Mouse (Mus musculus): ENCODE data around the gene Gpcpd1. TPM values are rescaled to one million over a fixed set of nuclear protein-coding genes. Genes with fewer than 3 reads are reported as not detected.
A peak's percentile ranks its signal among the peaks of the same experiment; 100 is the strongest.

Gene Gpcpd1
- total RNA-seq, 2 experiments from 2014 or later, result 47.9 to 59.3 TPM

- no peak for DNase-seq (ENCODE audit: low spot score in 2 of 2)
These were observed 69.3 kb downstream of the Gpcpd1 start for GRCm38 (mm10) chr2:132518021-132518901.

- no peak for DNase-seq (ENCODE audit: low spot score in 2 of 2)
These were observed 70.2 kb downstream of the Gpcpd1 start for GRCm38 (mm10) chr2:132517194-132517836.

GRCm38 (mm10) chr2:132516130-132517030, 71.1 kb downstream of the Gpcpd1 start:
- peak; percentile 46 to 72 for DNase-seq (ENCODE audit: low spot score in 2 of 2)

DNA sequence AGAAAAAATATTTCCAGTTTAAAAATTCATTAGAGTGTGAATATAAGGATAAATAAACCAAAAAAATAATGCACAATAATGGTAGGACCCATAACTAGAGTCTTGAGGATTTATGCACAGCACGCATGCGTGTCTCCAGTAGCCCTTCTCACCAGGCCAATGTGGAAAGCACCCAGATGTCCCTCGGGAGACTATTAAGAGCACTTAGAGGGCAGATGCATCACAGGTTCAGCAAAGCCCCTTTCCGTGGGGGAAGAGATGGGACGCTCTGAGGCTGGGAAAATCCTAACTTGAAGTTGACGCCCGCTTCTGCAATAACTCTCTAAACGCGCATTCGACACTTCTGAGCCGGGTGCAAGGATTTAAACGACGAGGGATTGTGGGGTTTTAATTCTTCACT, 71.9 kb downstream of the Gpcpd1 start:
- no peak for DNase-seq (ENCODE audit: low spot score in 2 of 2)

GRCm38 (mm10) chr2:132515076-132515475, 72.5 kb downstream of the Gpcpd1 start:
- no peak for DNase-seq (ENCODE audit: low spot score in 2 of 2)

- DNase-seq (ENCODE audit: low spot score in 2 of 2), result peak in 1 of 2 experiments; percentile 29
These were observed 73.2 kb downstream of the Gpcpd1 start for GRCm38 (mm10) chr2:132514353-132514752.

GRCm38 (mm10) chr2:132513371-132514181, 74.0 kb downstream of the Gpcpd1 start:
- DNase-seq (ENCODE audit: low spot score in 2 of 2), result no peak

- DNase-seq (ENCODE audit: low spot score in 2 of 2), result no peak
These were observed 74.6 kb downstream of the Gpcpd1 start for GRCm38 (mm10) chr2:132512977-132513351.

GRCm38 (mm10) chr2:132512051-132512976, 75.2 kb downstream of the Gpcpd1 start:
- no peak for DNase-seq (ENCODE audit: low spot score in 2 of 2)

- no peak for DNase-seq (ENCODE audit: low spot score in 2 of 2)
These were observed 76.3 kb downstream of the Gpcpd1 start for GRCm38 (mm10) chr2:132511011-132511818.

DNA sequence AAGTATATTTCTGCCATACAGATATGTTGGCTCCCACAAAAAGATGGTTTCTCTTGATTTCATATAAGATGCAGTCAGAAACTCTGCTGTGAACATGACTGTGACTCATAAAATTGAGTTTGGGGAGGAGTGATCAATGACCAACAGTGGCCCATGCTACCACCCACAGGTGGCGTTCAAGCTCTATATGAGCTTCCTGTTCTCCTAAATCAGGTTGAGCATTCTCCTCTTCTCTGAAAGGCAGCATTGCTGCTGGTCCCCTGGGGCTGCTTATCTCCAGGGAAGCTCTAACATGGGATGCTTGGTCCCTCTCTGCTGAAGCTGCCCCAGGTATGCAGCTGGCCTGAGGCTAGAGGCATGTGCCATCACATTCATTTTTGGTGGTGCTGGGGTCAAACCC, 77.8 kb downstream of the Gpcpd1 start:
- DNase-seq (ENCODE audit: low spot score in 2 of 2), result no peak

- DNase-seq (ENCODE audit: low spot score in 2 of 2), result no peak
These were observed 78.3 kb downstream of the Gpcpd1 start for GRCm38 (mm10) chr2:132509261-132509660.

GRCm38 (mm10) chr2:132507521-132507920, 80.0 kb downstream of the Gpcpd1 start:
- no peak for DNase-seq (ENCODE audit: low spot score in 2 of 2)

DNA sequence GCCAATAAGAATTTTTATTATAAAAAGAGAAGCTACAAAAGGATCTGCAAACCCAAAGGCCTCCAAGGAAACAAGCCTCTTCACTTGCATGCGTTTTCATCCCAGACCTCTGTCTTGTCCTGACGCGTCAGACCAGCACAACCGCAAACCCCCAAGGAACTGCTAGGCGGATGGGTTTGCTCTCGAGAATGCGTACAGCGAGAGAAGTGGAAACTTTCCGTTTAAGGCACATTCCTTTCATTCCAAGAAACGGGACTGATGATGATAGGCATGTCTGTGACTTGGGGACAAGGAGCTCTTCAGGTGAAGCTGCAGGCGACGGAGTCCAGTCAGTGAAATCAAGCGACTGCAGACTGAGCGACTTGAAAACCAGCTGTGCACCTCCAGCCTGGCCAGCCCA, 80.4 kb downstream of the Gpcpd1 start:
- no peak for DNase-seq (ENCODE audit: low spot score in 2 of 2)

DNA sequence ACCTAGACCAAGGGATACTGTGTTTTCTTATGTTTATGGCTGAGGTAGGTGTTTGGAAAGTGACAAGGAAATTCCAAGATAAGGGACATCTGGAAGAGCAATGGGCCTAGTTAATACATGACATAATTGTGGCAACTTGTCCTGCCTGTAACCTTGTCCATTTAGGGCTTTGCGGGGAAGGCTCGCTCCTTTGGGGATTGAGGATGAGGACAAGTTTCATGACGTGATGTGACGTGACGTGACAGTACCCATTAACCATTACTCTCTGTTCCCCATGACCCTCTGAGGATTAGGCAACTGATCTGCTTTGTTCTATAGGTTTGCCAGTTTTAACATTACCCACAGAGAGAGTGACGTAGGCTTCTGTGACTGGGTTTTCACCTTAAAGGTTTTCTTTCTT, 81.7 kb downstream of the Gpcpd1 start:
- no peak for DNase-seq (ENCODE audit: low spot score in 2 of 2)

DNA sequence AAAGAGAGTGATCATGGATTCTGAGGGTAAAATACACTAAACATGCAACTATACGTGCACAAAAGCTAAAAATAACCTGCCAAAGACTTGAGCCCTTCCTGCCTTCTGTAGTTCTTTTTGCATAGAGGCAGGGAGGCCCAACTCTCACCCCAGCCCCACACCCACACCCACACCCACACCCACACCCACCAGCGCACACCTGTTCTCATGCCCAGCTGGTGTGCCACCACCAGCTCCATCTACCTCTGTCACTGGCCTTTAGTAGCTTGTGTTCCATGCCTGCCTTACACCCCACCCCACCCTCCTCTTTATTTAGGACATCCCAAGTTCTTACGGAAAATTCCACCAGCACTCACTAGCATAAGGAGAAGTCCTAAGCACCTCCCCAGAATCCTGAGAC, 89.2 kb downstream of the Gpcpd1 start:
- no peak for DNase-seq (ENCODE audit: low spot score in 2 of 2)

DNA sequence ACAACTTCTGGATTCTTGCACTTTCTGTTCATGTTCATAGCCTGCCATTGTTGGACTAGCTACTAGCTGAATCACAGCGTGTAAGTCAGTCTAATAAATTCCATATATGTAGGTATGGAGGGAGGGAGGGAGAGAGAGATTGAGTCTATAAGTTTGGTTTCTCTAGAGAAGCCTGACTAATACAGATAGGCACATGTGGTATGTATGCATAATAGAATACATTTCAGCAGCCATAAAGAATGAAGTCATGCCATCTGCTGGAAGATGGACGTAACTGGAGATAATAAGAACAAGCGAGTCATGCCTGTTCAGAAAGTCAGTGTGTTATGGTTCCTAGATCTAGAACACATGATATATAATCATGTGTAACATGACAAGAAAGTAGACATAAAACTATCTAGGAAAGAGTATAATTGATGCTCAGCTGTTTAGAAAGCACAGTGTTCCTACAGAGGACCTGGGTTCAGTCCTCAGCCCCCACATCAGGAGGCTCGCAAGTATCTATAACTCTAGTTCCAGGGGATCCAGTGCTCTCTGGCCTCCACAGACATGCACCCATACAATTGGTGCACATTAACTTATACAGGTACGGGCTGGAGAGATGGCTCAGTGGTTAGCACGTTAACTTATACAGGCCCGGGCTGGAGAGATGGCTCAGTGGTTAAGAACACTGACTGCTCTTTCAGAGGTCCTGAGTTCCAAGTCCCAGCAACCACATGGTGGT, 90.0 kb downstream of the Gpcpd1 start:
- no peak for DNase-seq (ENCODE audit: low spot score in 2 of 2)

DNA sequence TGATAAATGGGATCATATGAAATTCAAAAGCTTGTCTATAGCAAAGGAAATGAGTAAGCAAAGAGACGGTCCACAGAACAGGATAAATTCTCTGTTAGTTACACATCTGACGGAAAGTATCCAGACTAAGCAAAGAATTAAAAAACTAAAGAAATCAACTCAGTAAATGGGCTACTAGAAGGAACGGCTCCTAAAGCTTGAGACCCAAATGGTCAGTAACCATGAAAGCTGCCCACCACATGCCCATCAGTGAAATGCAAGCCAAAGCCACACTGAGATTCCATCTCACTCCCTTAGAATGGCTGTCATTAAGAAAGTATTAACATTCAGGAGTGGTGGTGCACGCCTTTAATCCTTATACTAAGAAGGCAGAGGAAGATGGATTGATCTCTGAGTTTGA, 94.3 kb downstream of the Gpcpd1 start:
- DNase-seq (ENCODE audit: low spot score in 2 of 2), result no peak
